Mouse (Mus musculus) erythroblast, embryonic 14.5 days (primary cell): ENCODE data around the gene Cnga1.
"Not testable (repeated sequence)": the region's sequence is repeated elsewhere in the genome, so short reads cannot be mapped to it uniquely, and the experiment has no call there.

ENCODE experiments used
- GATA1 ChIP-seq: IDR thresholded peaks from 2 replicates; pipeline ENCODE4 v1.6.1; 2012; ENCODE audit warnings: low read length, inconsistent platforms, mixed read lengths
- TAL1 ChIP-seq: IDR thresholded peaks from 3 replicates; pipeline ENCODE4 v1.6.1; 2012; ENCODE audit warnings: low read length, inconsistent platforms, mixed read lengths

- TF ChIP-seq TAL1, GATA1: not testable (repeated sequence)
Observed at GRCm38 (mm10) chr5:72563183-72563582, 80.9 kb downstream of the Cnga1 start.
